Mouse (Mus musculus) myocyte (in vitro differentiated cells): ENCODE measurements at regions not wholly inside any gene's neighbourhood (a gene's known extent, or its start where the extent isn't known, plus 50 kb on each side); places are given as distances from the start of the nearest gene placed in this dataset.
A peak's percentile ranks its signal among the peaks of the same experiment; 100 is the strongest.

Experiments
- H3K27me3 ChIP-seq: one replicate; pipeline ENCODE4 v1.6.1; 2011; ENCODE audit not compliant: control insufficient read depth, insufficient read depth, insufficient read length
- H3K36me3 ChIP-seq: one replicate; pipeline ENCODE4 v1.6.1; 2011; ENCODE audit not compliant: control insufficient read depth, insufficient read depth
- H3K4me2 ChIP-seq: one replicate; pipeline ENCODE4 v1.6.1; 2011; ENCODE audit warnings: low read depth, control low read depth
- H3K4me3 ChIP-seq: one replicate; pipeline ENCODE4 v1.5.1; 2011; ENCODE audit warnings: mild to moderate bottlenecking, control low read depth, moderate library complexity
- H3K79me2 ChIP-seq: one replicate; pipeline ENCODE4 v1.6.1; 2011; ENCODE audit not compliant: control insufficient read depth, insufficient read depth
- H3ac ChIP-seq: one replicate; pipeline ENCODE4 v1.6.1; 2011; ENCODE audit not compliant: control insufficient read depth, insufficient read length
- CEBPB ChIP-seq: IDR thresholded peaks from 2 replicates; pipeline ENCODE4 v1.6.1; 2011; ENCODE audit warnings: mild to moderate bottlenecking, moderate library complexity; ENCODE audit not compliant: poor library complexity, insufficient read depth, severe bottlenecking
- E2F4 ChIP-seq: IDR thresholded peaks from one replicate; pipeline ENCODE4 v1.6.1; 2011; ENCODE audit warnings: mild to moderate bottlenecking, control low read depth, moderate library complexity; ENCODE audit not compliant: insufficient read depth
- MAX ChIP-seq: IDR thresholded peaks from one replicate; pipeline ENCODE4 v1.6.1; 2011; ENCODE audit warnings: low read depth, mild to moderate bottlenecking, control low read depth
- MYOD1 ChIP-seq, 3 experiments: IDR thresholded peaks; one replicate each; pipeline ENCODE4 v1.6.1; 2011; ENCODE audit warnings: control low read depth in 2 of 3, low read depth in 2 of 3, mild to moderate bottlenecking in 2 of 3, moderate library complexity in 1 of 3; ENCODE audit not compliant: insufficient read length in 2 of 3, control insufficient read depth in 1 of 3
- MYOG ChIP-seq, 3 experiments: IDR thresholded peaks; one replicate each; pipeline ENCODE4 v1.6.1; 2011; ENCODE audit warnings: control low read depth in 2 of 3, low read depth in 2 of 3, mild to moderate bottlenecking in 2 of 3; ENCODE audit not compliant: insufficient read length in 2 of 3, control insufficient read depth in 1 of 3, insufficient read depth in 1 of 3
- POLR2A ChIP-seq: IDR thresholded peaks from one replicate; pipeline ENCODE4 v1.6.1; 2011; ENCODE audit warnings: low read depth, mild to moderate bottlenecking, control low read depth, moderate library complexity; ENCODE audit not compliant: insufficient read length
- POLR2AphosphoS2 ChIP-seq: IDR thresholded peaks from one replicate; pipeline ENCODE4 v1.6.1; 2011; ENCODE audit warnings: low read depth, control low read depth; ENCODE audit not compliant: insufficient read length
- REST ChIP-seq: IDR thresholded peaks from one replicate; pipeline ENCODE4 v1.6.1; 2011; ENCODE audit warnings: mild to moderate bottlenecking, control low read depth, moderate library complexity; ENCODE audit not compliant: insufficient read depth, insufficient read length
- SRF ChIP-seq: IDR thresholded peaks from one replicate; pipeline ENCODE4 v1.6.1; 2011; ENCODE audit warnings: low read depth; ENCODE audit not compliant: control insufficient read depth, insufficient read length
- TCF12 ChIP-seq: IDR thresholded peaks from one replicate; pipeline ENCODE4 v1.6.1; 2011; ENCODE audit warnings: mild to moderate bottlenecking, control low read depth; ENCODE audit not compliant: poor library complexity, insufficient read depth, severe bottlenecking
- TCF3 ChIP-seq: IDR thresholded peaks from one replicate; pipeline ENCODE4 v1.6.1; 2011; ENCODE audit warnings: low read depth, control low read depth; ENCODE audit not compliant: insufficient read length
- USF1 ChIP-seq: IDR thresholded peaks from one replicate; pipeline ENCODE4 v1.6.1; 2011; ENCODE audit warnings: low read depth, mild to moderate bottlenecking, control low read depth, moderate library complexity

- no peaks in the 10 kb centered on the region for H3K36me3 ChIP-seq
- H3K4me2 ChIP-seq: no peak overlapping the region
- H3K27me3 ChIP-seq: no peaks in the 10 kb centered on the region
- TF ChIP-seq CEBPB: no peak
- TF ChIP-seq MYOG (IDR thresholded peaks at IDR 0.05; ENCODE audit: control insufficient read depth in 1 of 3, insufficient read depth in 1 of 3, insufficient read length in 2 of 3, low read depth in 2 of 3): no peak
- no peak for TF ChIP-seq E2F4
- TF ChIP-seq TCF3: no peak
- TF ChIP-seq USF1: no peak
- no peak for TF ChIP-seq MYOD1 (IDR thresholded peaks at IDR 0.05; ENCODE audit: control insufficient read depth in 1 of 3, insufficient read length in 2 of 3, low read depth in 2 of 3)
- TF ChIP-seq POLR2AphosphoS2: no peak
- no peak for TF ChIP-seq SRF
- no peak for TF ChIP-seq REST
- no peak for TF ChIP-seq MAX
- TF ChIP-seq TCF12: no peak
- TF ChIP-seq POLR2A: no peak
- H3K4me3 ChIP-seq: no peak overlapping the region
- no peaks in the 10 kb centered on the region for H3K79me2 ChIP-seq
- no peak overlapping the region for H3ac ChIP-seq
These were observed 54.6 kb upstream of the C1galt1 start for GRCm38 (mm10) chr6:7790040-7790439.

GRCm38 (mm10) chr6:7789071-7789470 lies 55.6 kb upstream of the C1galt1 start:
- no peak overlapping the region for H3K4me2 ChIP-seq
- no peak for TF ChIP-seq REST
- TF ChIP-seq TCF3: no peak
- no peak overlapping the region for H3ac ChIP-seq
- no peaks in the 10 kb centered on the region for H3K36me3 ChIP-seq
- no peak overlapping the region for H3K4me3 ChIP-seq
- no peaks in the 10 kb centered on the region for H3K79me2 ChIP-seq
- no peaks in the 10 kb centered on the region for H3K27me3 ChIP-seq

- Histone ChIP-seq H3K4me2 (no peak overlapping the region), H3K4me3 (no peak overlapping the region), H3K36me3 (no peaks in the 10 kb centered on the region), H3K27me3 (no peaks in the 10 kb centered on the region), H3ac (no peak overlapping the region), H3K79me2 (no peaks in the 10 kb centered on the region)
- TF ChIP-seq MAX (no peak), USF1 (no peak), POLR2AphosphoS2 (no peak), POLR2A (no peak), SRF (no peak), MYOG (IDR thresholded peaks at IDR 0.05; ENCODE audit: control insufficient read depth in 1 of 3, insufficient read depth in 1 of 3, insufficient read length in 2 of 3, low read depth in 2 of 3) (no peak), REST (no peak), CEBPB (no peak)
These were observed 59.2 kb upstream of the C1galt1 start for GRCm38 (mm10) chr6:7785407-7785806.

GRCm38 (mm10) chr6:7783059-7783458 lies 61.6 kb upstream of the C1galt1 start:
- no peak for TF ChIP-seq MYOG (IDR thresholded peaks at IDR 0.05; ENCODE audit: control insufficient read depth in 1 of 3, insufficient read depth in 1 of 3, insufficient read length in 2 of 3, low read depth in 2 of 3)
- TF ChIP-seq POLR2AphosphoS2: no peak
- no peak for TF ChIP-seq REST
- no peak for TF ChIP-seq CEBPB
- TF ChIP-seq MAX: no peak
- TF ChIP-seq SRF: no peak
- Histone ChIP-seq H3K4me2 (no peak overlapping the region), H3K27me3 (no peaks in the 10 kb centered on the region), H3K79me2 (no peaks in the 10 kb centered on the region), H3K4me3 (no peak overlapping the region), H3K36me3 (no peaks in the 10 kb centered on the region), H3ac (no peak overlapping the region)

- no peaks in the 10 kb centered on the region for H3K79me2 ChIP-seq
- no peaks in the 10 kb centered on the region for H3K27me3 ChIP-seq
- peak overlapping the region; percentile 37 for H3K4me2 ChIP-seq
- H3K36me3 ChIP-seq: no peaks in the 10 kb centered on the region
- no peak overlapping the region for H3K4me3 ChIP-seq
- TF ChIP-seq POLR2AphosphoS2 (no peak), MYOD1 (IDR thresholded peaks at IDR 0.05; ENCODE audit: control insufficient read depth in 1 of 3, insufficient read length in 2 of 3, low read depth in 2 of 3) (peak in 2 of 3 experiments; percentile 39 to 74), REST (no peak), CEBPB (peak; percentile 18; the same call in 1 of the 2 replicates), MYOG (IDR thresholded peaks at IDR 0.05; ENCODE audit: control insufficient read depth in 1 of 3, insufficient read depth in 1 of 3, insufficient read length in 2 of 3, low read depth in 2 of 3) (peak in 2 of 3 experiments; percentile 69 to 89), TCF12 (peak; percentile 18)
- H3ac ChIP-seq: no peak overlapping the region
These were observed 64.7 kb upstream of the C1galt1 start for GRCm38 (mm10) chr6:7779959-7780358.
